Mouse (Mus musculus) neural tube, embryonic 13.5 days (tissue): ENCODE results near the gene Cyp2c38. TPM values are rescaled to one million over a fixed set of nuclear protein-coding genes. Genes with fewer than 3 reads are reported as not detected.
"Not testable (repeated sequence)": the region's sequence is repeated elsewhere in the genome, so short reads cannot be mapped to it uniquely, and the experiment has no call there.

Experiments
- ATAC-seq: fragments of 200-750 bp; cut with Nextera tagmentation; 2 replicates; pipeline ENCODE4 v1.8.0; 2017; ENCODE audit warnings: low read depth, mild to moderate bottlenecking, moderate TSS enrichment, moderate library complexity
- H3K27ac ChIP-seq: fragments of 300-500 bp; sonication (generic); replicated peaks from 2 replicates; pipeline ENCODE4 v1.5.1; 2015; ENCODE audit warnings: moderate library complexity, mild to moderate bottlenecking, inconsistent platforms
- H3K27me3 ChIP-seq: fragments of 300-500 bp; sonication (generic); 2 replicates; pipeline ENCODE4 v1.6.1; 2015; ENCODE audit warnings: mild to moderate bottlenecking, inconsistent platforms
- H3K36me3 ChIP-seq: fragments of 300-500 bp; sonication (generic); 2 replicates; pipeline ENCODE4 v1.6.1; 2015; ENCODE audit warnings: mild to moderate bottlenecking, inconsistent platforms
- H3K4me1 ChIP-seq: fragments of 300-500 bp; sonication (generic); replicated peaks from 2 replicates; pipeline ENCODE4 v1.6.1; 2015; ENCODE audit warnings: inconsistent platforms
- H3K4me2 ChIP-seq: fragments of 300-500 bp; sonication (generic); 2 replicates; pipeline ENCODE4 v1.6.1; 2015; ENCODE audit warnings: inconsistent platforms, mild to moderate bottlenecking, moderate library complexity
- H3K4me3 ChIP-seq: fragments of 300-500 bp; sonication (generic); 2 replicates; pipeline ENCODE4 v1.5.1; 2015; ENCODE audit warnings: mild to moderate bottlenecking, inconsistent platforms
- H3K9ac ChIP-seq: fragments of 300-500 bp; sonication (generic); 2 replicates; pipeline ENCODE4 v1.6.1; 2015; ENCODE audit warnings: moderate library complexity, mild to moderate bottlenecking, inconsistent platforms
- H3K9me3 ChIP-seq: fragments of 300-500 bp; sonication (generic); 2 replicates; pipeline ENCODE4 v1.6.1; 2016; ENCODE audit warnings: inconsistent platforms
- whole genome bisulfite sequencing: fragments of 180-500 bp; shearing (Covaris S2); methylation state at CpG from one replicate; pipeline ENCODE4 v1.1.7; 2015; 5-methylcytosine and 5-hydroxymethylcytosine counted together
- polyA plus RNA-seq: library from polyadenylated mRNA; unstranded; fragments of >200 nt; fragmentation: Nextera tagmentation; extraction: Ambion mirVana; gene quantifications from 2 replicates; pipeline ENCODE4 v1.2.1, GENCODE M21; 2015

Gene Cyp2c38
- not detected in 2 replicates for polyA plus RNA-seq

DNA sequence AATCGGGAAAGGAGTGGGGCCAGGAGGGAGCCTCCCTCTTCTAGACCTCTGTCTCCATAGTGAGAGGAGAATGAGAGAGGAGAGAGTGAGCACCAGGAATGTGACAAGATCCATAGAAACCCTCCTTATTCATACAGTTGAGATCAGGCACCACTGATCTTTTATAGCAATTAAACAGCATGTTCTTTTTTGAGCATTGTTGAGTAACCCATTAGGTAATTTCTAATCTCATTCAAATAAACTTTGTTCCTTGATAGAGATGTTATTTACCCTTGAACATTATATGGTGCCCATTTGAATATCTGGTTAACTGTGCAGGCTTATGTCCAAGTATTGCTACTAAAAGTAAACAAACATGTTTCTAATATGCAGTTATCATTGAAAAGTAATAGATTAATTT lies at the start of gene Cyp2c38:
Gene Cyp2c38 (minus strand): TSS at position 135 of the 400 bp plus-strand sequence.
- no peaks in the 10 kb centered on the region for H3K27me3 ChIP-seq
- ATAC-seq, result no peak
- no peak within 1 kb of the TSS for H3K9ac ChIP-seq
- H3K4me1 ChIP-seq, result no peaks in the 10 kb centered on the region
- H3K4me3 ChIP-seq, result no peak within 1 kb of the TSS
- 88% methylated on average over 1 of the region's 1 CpGs for WGBS
- no peak within 1 kb of the TSS for H3K27ac ChIP-seq
- no peak within 1 kb of the TSS for H3K4me2 ChIP-seq
- H3K9me3 ChIP-seq, result peaks cover 11% of the 10 kb centered on the region
- H3K36me3 ChIP-seq, result no peaks in the 10 kb centered on the region

DNA sequence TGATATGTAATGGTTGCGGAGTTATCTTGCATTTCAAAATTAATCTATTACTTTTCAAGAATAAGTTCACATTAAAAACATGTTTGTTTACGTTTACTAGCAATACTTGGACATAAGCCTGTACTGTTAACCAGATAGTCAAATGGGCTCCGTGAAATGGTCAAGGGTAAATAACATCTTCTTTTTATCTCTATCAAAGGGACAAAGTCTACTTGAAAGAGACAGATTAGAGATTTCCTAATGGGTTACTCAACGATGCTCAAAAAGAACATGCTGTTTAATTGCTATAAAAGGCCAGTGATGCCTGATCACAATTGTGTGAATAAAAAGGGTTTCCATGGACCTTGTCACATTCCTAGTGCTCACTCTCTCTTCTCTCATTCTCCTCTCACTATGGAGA lies 47.7 kb upstream of the Cyp2c38 start, which contains the start of gene Cyp2c39:
Gene Cyp2c39 (plus strand): TSS at position 329 of the 400 bp plus-strand sequence.
- Histone ChIP-seq H3K27me3 (no peaks in the 10 kb centered on the region), H3K4me2 (no peak within 1 kb of the TSS), H3K4me3 (no peak within 1 kb of the TSS), H3K4me1 (no peaks in the 10 kb centered on the region), H3K27ac (no peak within 1 kb of the TSS), H3K9me3 (peaks cover 6% of the 10 kb centered on the region; the same call in 1 of the 2 replicates), H3K9ac (no peak within 1 kb of the TSS), H3K36me3 (no peaks in the 10 kb centered on the region)
- ATAC-seq, result no peak
- 83% methylated on average over 4 of the region's 4 CpGs for WGBS

DNA sequence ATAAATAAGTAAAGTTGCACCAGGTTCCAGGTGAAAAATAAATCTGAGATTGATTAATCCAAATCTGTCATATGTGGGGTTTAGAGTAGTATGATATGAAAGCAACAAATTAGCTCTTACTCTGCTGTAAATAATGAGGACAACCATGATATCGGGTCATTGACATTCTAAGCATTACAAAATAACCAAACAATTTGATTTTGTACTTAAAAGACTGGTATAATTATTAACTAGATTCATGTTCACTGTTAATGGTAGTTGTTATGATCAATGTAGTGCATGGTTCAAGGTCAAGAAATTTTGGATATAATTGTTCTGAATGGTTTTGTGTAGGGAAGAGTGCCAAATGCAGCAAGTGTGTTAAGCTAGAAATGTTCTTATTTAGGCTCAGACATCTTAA lies 46.7 kb upstream of the Cyp2c38 start:
- H3K4me1 ChIP-seq, result no peaks in the 10 kb centered on the region
- H3K36me3 ChIP-seq, result no peaks in the 10 kb centered on the region
- 70% methylated on average over 1 of the region's 1 CpGs for WGBS
- peaks cover 6% of the 10 kb centered on the region; the same call in 1 of the 2 replicates for H3K9me3 ChIP-seq
- no peak for ATAC-seq
- no peak overlapping the region for H3K4me3 ChIP-seq
- H3K9ac ChIP-seq, result no peak overlapping the region
- H3K27ac ChIP-seq, result no peak overlapping the region
- no peak overlapping the region for H3K4me2 ChIP-seq
- H3K27me3 ChIP-seq, result no peaks in the 10 kb centered on the region

DNA sequence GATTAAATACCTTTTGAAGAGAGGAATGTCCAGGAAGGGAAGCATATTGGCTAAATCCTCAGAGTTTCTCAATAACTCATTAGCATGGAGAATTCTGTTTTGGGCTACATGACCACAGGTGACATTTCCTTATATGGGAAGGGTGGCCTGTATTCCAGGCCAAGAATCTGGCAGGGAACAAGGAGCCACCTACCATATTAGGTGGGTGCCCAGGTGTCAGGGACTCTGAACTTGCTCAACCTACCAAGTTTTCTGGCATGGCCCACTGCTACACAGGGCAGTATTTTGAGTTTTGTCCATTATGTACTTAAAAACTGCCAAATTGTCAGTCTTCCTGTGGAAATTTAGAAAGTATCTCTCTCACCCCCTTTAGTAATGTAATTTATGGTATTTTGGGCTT lies 43.5 kb upstream of the Cyp2c38 start:
- H3K4me1 ChIP-seq, result no peaks in the 10 kb centered on the region
- ATAC-seq, result no peak

DNA sequence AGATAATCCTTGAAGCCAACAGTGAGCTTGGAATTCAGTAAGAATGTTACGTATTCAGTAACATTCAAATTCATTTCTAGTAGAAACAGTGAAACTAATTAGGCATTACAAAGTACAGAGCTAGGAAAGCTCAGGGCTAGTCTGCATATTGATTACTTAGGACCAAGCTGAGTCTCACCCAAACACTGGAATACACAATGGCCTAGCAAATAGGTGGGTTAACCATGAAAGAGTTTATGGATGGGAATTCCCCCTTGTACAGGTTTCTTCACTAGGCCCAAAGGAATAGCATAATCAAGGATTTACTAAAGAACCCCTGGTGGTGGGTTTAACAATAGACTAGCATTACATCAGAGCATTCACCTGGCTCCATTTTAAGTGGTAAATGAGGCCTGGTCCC lies 21.1 kb upstream of the Cyp2c38 start:
- H3K4me3 ChIP-seq, ATAC-seq, H3K4me1 ChIP-seq, H3K27ac ChIP-seq, H3K9ac ChIP-seq, H3K36me3 ChIP-seq, H3K27me3 ChIP-seq, H3K4me2 ChIP-seq: not testable (repeated sequence)
- peaks cover 30% of the 10 kb centered on the region for H3K9me3 ChIP-seq
- WGBS, result 96% methylated on average over 1 of the region's 1 CpGs

More for the DNA sequence above, 43.5 kb upstream of the Cyp2c38 start:
- Histone ChIP-seq H3K9me3 (peaks cover 3% of the 10 kb centered on the region; the same call in 1 of the 2 replicates), H3K4me2 (no peak overlapping the region), H3K27ac (no peak overlapping the region), H3K36me3 (no peaks in the 10 kb centered on the region), H3K27me3 (no peaks in the 10 kb centered on the region), H3K4me3 (no peak overlapping the region), H3K9ac (no peak overlapping the region)

DNA sequence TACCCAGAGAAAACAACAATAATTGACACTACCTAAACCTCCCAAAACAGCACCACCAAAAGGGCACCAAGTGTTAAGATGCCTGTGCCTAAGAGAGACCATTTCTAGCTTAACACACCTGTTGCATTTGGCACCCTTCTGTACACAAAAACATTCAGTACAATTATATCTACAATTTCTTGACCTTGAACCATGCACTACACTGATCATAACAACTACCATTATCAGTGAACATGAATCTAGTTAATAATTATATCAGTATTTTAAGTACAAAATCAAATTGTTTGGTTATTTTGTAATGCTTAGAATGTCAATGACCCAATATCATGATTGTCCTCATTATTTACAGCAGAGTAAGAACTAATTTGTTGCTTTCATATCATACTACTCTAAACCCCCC lies 1.0 kb upstream of the Cyp2c38 start:
- no peak overlapping the region for H3K27ac ChIP-seq
- no peak overlapping the region for H3K4me3 ChIP-seq
- no peaks in the 10 kb centered on the region for H3K27me3 ChIP-seq
- peaks cover 8% of the 10 kb centered on the region; the same call in 1 of the 2 replicates for H3K9me3 ChIP-seq
- H3K36me3 ChIP-seq, result no peaks in the 10 kb centered on the region
- H3K9ac ChIP-seq, result no peak overlapping the region
- no peak overlapping the region for H3K4me2 ChIP-seq
- ATAC-seq, result no peak
- no peaks in the 10 kb centered on the region for H3K4me1 ChIP-seq

Other genes with a start within 250 kb of the Cyp2c38 start
- not detected in 2 replicates for gene Cyp2c29, start 193.7 kb downstream of the Cyp2c38 start, polyA plus RNA-seq
- gene Cyp2c39, start 47.8 kb upstream of the Cyp2c38 start, polyA plus RNA-seq, result not detected in 2 replicates
- not detected in 2 replicates for gene Cyp2c67, start 186.0 kb upstream of the Cyp2c38 start, polyA plus RNA-seq